Mouse (Mus musculus) MEL (cell line): ENCODE data around the gene Il20ra. TPM values are rescaled to one million over a fixed set of nuclear protein-coding genes. Genes with fewer than 3 reads are reported as not detected.

Source experiments
- DNase-seq: peaks from one replicate; pipeline ENCODE4 v3.0.0; 2011; ENCODE audit warnings: low read depth, low spot score
- H3K27ac ChIP-seq: 2 replicates; pipeline ENCODE4 v1.5.1; 2012; ENCODE audit warnings: low read depth, mild to moderate bottlenecking, control low read depth, low read length, moderate library complexity; ENCODE audit not compliant: control insufficient read depth
- H3K27me3 ChIP-seq, 2 experiments: fragments of 150-350 bp in 1 of 2; sonication (generic) in 1 of 2; 2 replicates each; pipeline ENCODE4 v1.6.1; 2012; ENCODE audit warnings: low read length in 2 of 2, mild to moderate bottlenecking in 2 of 2, improper control_type of control experiment in 1 of 2, moderate library complexity in 1 of 2; ENCODE audit not compliant: insufficient read depth in 2 of 2, control insufficient read depth in 1 of 2
- H3K36me3 ChIP-seq, 2 experiments: 2 replicates each; pipeline ENCODE4 v1.6.1; 2012 to 2014; ENCODE audit warnings: low read length in 2 of 2, improper control_type of control experiment in 1 of 2, inconsistent platforms in 1 of 2, mild to moderate bottlenecking in 1 of 2; ENCODE audit not compliant: insufficient read depth in 2 of 2, control insufficient read depth in 1 of 2
- H3K4me1 ChIP-seq, 2 experiments: fragments of 150-350 bp in 1 of 2; sonication (generic) in 1 of 2; 2 replicates each; pipeline ENCODE4 v1.6.1; 2012; ENCODE audit warnings: low read length in 2 of 2, improper control_type of control experiment in 1 of 2, mild to moderate bottlenecking in 1 of 2; ENCODE audit not compliant: insufficient read depth in 2 of 2, control insufficient read depth in 1 of 2
- H3K4me3 ChIP-seq, 2 experiments: fragments of 150-350 bp in 1 of 2; sonication (generic) in 1 of 2; 2 replicates each; pipeline ENCODE4 v1.5.1; 2012; ENCODE audit warnings: low read depth in 2 of 2, low read length in 2 of 2, mild to moderate bottlenecking in 2 of 2, moderate library complexity in 2 of 2, control low read depth in 1 of 2, improper control_type of control experiment in 1 of 2; ENCODE audit not compliant: control insufficient read depth in 1 of 2, insufficient read depth in 1 of 2
- H3K79me2 ChIP-seq: 2 replicates; pipeline ENCODE4 v1.6.1; 2012; ENCODE audit warnings: mild to moderate bottlenecking, low read length, moderate library complexity; ENCODE audit not compliant: control insufficient read depth, poor library complexity, insufficient read depth
- H3K9ac ChIP-seq: 2 replicates; pipeline ENCODE4 v1.6.1; 2012; ENCODE audit warnings: low read depth, mild to moderate bottlenecking, control low read depth, low read length, moderate library complexity; ENCODE audit not compliant: control insufficient read depth, poor library complexity, severe bottlenecking
- H3K9me3 ChIP-seq: fragments of 150-350 bp; sonication (generic); replicated peaks from 2 replicates; pipeline ENCODE4 v1.6.1; 2012; ENCODE audit warnings: mild to moderate bottlenecking, low read length, improper control_type of control experiment, moderate library complexity; ENCODE audit not compliant: insufficient read depth
- CTCF ChIP-seq, 3 experiments: IDR thresholded peaks in 2 of 3; conservative IDR thresholded peaks in 1 of 3; 2 replicates each; pipeline ENCODE4 v1.5.1; 2011 to 2012; ENCODE audit warnings: low read length in 3 of 3, low read depth in 2 of 3, mild to moderate bottlenecking in 2 of 3, improper control_type of control experiment in 1 of 3, inconsistent platforms in 1 of 3, mixed read lengths in 1 of 3, moderate library complexity in 1 of 3; ENCODE audit not compliant: control insufficient read depth in 1 of 3, insufficient read depth in 1 of 3, poor library complexity in 1 of 3, severe bottlenecking in 1 of 3
- GATA1 ChIP-seq: IDR thresholded peaks from 2 replicates; pipeline ENCODE4 v1.6.1; 2011; ENCODE audit warnings: low read depth, low read length, improper control_type of control experiment
- MAZ ChIP-seq: IDR thresholded peaks from 2 replicates; pipeline ENCODE4 v1.6.1; 2012; ENCODE audit warnings: low read depth, mild to moderate bottlenecking, inconsistent platforms, low read length, improper control_type of control experiment
- MYC ChIP-seq: IDR thresholded peaks from 2 replicates; pipeline ENCODE4 v1.6.1; 2011; ENCODE audit warnings: low read depth, mild to moderate bottlenecking, low read length, improper control_type of control experiment, moderate library complexity
- NELFE ChIP-seq: IDR thresholded peaks from 2 replicates; pipeline ENCODE4 v1.6.1; 2011; ENCODE audit warnings: low read depth, low read length, improper control_type of control experiment
- POLR2AphosphoS5 ChIP-seq: IDR thresholded peaks from 2 replicates; pipeline ENCODE4 v1.6.1; 2012; ENCODE audit warnings: low read depth, borderline replicate concordance, mild to moderate bottlenecking, inconsistent platforms, low read length, moderate library complexity, mixed read lengths
- RAD21 ChIP-seq: IDR thresholded peaks from 2 replicates; pipeline ENCODE4 v1.6.1; 2011; ENCODE audit warnings: mild to moderate bottlenecking, low read depth, low read length, improper control_type of control experiment
- SMC3 ChIP-seq: IDR thresholded peaks from 2 replicates; pipeline ENCODE4 v1.6.1; 2011; ENCODE audit warnings: low read depth, low read length, improper control_type of control experiment
- TAL1 ChIP-seq: IDR thresholded peaks from 2 replicates; pipeline ENCODE4 v1.6.1; 2012; ENCODE audit warnings: mild to moderate bottlenecking, inconsistent platforms, low read length, moderate library complexity, mixed read lengths
- ZC3H11A ChIP-seq: IDR thresholded peaks from 2 replicates; pipeline ENCODE4 v1.6.1; 2012; ENCODE audit warnings: low read depth, mild to moderate bottlenecking, inconsistent platforms, low read length, improper control_type of control experiment
- ZNF384 ChIP-seq: IDR thresholded peaks from 2 replicates; pipeline ENCODE4 v1.6.1; 2012; ENCODE audit warnings: low read depth, mild to moderate bottlenecking, inconsistent platforms, low read length, improper control_type of control experiment
- polyA plus RNA-seq, 2 experiments: library from polyadenylated mRNA; stranded (reverse) in 1 of 2; unstranded in 1 of 2; fragments of >175 nt in 1 of 2; fragments of >200 nt in 1 of 2; gene quantifications; 2 replicates each; pipeline versions ENCODE4 v1.2.1 to v1.2.4; 2012; ENCODE audit warnings: low replicate concordance in 2 of 2, low read depth in 1 of 2; ENCODE audit not compliant: insufficient read length in 2 of 2, insufficient read depth in 1 of 2, missing spikeins in 1 of 2
- total RNA-seq: library from RNA; depleted of rRNA; stranded (reverse); fragments of 300-350 nt; gene quantifications from 2 replicates; pipeline ENCODE4 v1.2.3, GENCODE M21; 2012

Gene Il20ra
- total and polyA plus RNA-seq, 3 experiments, result 0.06 TPM; not detected in 2

- H3K4me3 ChIP-seq, result no peak overlapping the region
- TF ChIP-seq ZNF384 (no peak), CTCF (IDR thresholded peaks at IDR 0.05 in 2 of 3, conservative IDR thresholded peaks at IDR 0.05 in 1 of 3; ENCODE audit: control insufficient read depth in 1 of 3, insufficient read depth in 1 of 3, low read depth in 2 of 3, low read length in 3 of 3, poor library complexity in 1 of 3, severe bottlenecking in 1 of 3) (peak; percentile 50 to 91 (median 71)), RAD21 (peak; percentile 90), SMC3 (peak; percentile 87), TAL1 (no peak), NELFE (no peak), GATA1 (no peak), ZC3H11A (peak; percentile 79)
- no peaks in the 10 kb centered on the region for H3K79me2 ChIP-seq
- H3K4me1 ChIP-seq, result peaks cover 0 to 14% of the 10 kb centered on the region in 2 experiments; a peak in 2 of 4 replicates
- DNase-seq, result peak; percentile 79
- no peak overlapping the region for H3K9ac ChIP-seq
- H3K9me3 ChIP-seq, result no peaks in the 10 kb centered on the region
- no peak overlapping the region for H3K27ac ChIP-seq
- peaks cover 0 to 1% of the 10 kb centered on the region in 2 experiments; a peak in 1 of 4 replicates for H3K27me3 ChIP-seq
- peaks cover 0 to 5% of the 10 kb centered on the region in 2 experiments; a peak in 2 of 4 replicates for H3K36me3 ChIP-seq
Observed at GRCm38 (mm10) chr10:19692988-19693387, 19.4 kb upstream of the Il20ra start.

GRCm38 (mm10) chr10:19693629-19694028 is 18.7 kb upstream of the Il20ra start:
- Histone ChIP-seq H3K9ac (no peak overlapping the region), H3K4me3 (no peak overlapping the region), H3K27me3 (peaks cover 0 to 1% of the 10 kb centered on the region in 2 experiments; a peak in 1 of 4 replicates), H3K36me3 (peaks cover 0 to 5% of the 10 kb centered on the region in 2 experiments; a peak in 2 of 4 replicates), H3K4me1 (peaks cover 0 to 14% of the 10 kb centered on the region in 2 experiments; a peak in 2 of 4 replicates), H3K9me3 (no peaks in the 10 kb centered on the region), H3K27ac (no peak overlapping the region), H3K79me2 (no peaks in the 10 kb centered on the region)
- peak; percentile 17 to 27 (median 18); a peak in 4 of 6 replicates for TF ChIP-seq CTCF (IDR thresholded peaks at IDR 0.05 in 2 of 3, conservative IDR thresholded peaks at IDR 0.05 in 1 of 3; ENCODE audit: control insufficient read depth in 1 of 3, insufficient read depth in 1 of 3, low read depth in 2 of 3, low read length in 3 of 3, poor library complexity in 1 of 3, severe bottlenecking in 1 of 3)
- 0 out of 2 replicates have a peak, but pooled peaks have one; percentile 18 for TF ChIP-seq ZC3H11A
- TF ChIP-seq SMC3, result peak; percentile 26; the same call in 1 of the 2 replicates
- no peak for TF ChIP-seq GATA1
- DNase-seq, result peak; percentile 22

- Histone ChIP-seq H3K36me3 (no peaks in the 10 kb centered on the region), H3K9me3 (no peaks in the 10 kb centered on the region), H3K79me2 (no peaks in the 10 kb centered on the region), H3K27ac (no peak overlapping the region), H3K4me3 (no peak overlapping the region), H3K27me3 (peaks cover 4 to 6% of the 10 kb centered on the region in 2 experiments; a peak in 3 of 4 replicates), H3K4me1 (no peaks in the 10 kb centered on the region), H3K9ac (no peak overlapping the region)
- no peak for TF ChIP-seq NELFE
- TF ChIP-seq POLR2AphosphoS5, result no peak
- no peak for TF ChIP-seq MYC
- TF ChIP-seq SMC3, result no peak
- no peak for TF ChIP-seq MAZ
- TF ChIP-seq GATA1, result no peak
- DNase-seq, result no peak
Observed at GRCm38 (mm10) chr10:19699331-19699730, 13.0 kb upstream of the Il20ra start.
